Mouse (Mus musculus): ENCODE data around the gene Pla2g12b.

- TF ChIP-seq CTCF (IDR thresholded peaks at IDR 0.05; ENCODE audit: extremely low read depth, insufficient read depth, low read length) (no peak), POLR2A (IDR thresholded peaks at IDR 0.05; ENCODE audit: extremely low read depth, insufficient read depth, low read length) (no peak)
These were observed 23.5 kb upstream of the Pla2g12b start for GRCm38 (mm10) chr10:59379927-59380326.
